Mouse (Mus musculus): ENCODE data around the gene Crocc2. TPM values are rescaled to one million over a fixed set of nuclear protein-coding genes. Genes with fewer than 3 reads are reported as not detected.

Crocc2 gene
- total RNA-seq, 1 experiment from 2014 or later = 0.07 TPM

DNA sequence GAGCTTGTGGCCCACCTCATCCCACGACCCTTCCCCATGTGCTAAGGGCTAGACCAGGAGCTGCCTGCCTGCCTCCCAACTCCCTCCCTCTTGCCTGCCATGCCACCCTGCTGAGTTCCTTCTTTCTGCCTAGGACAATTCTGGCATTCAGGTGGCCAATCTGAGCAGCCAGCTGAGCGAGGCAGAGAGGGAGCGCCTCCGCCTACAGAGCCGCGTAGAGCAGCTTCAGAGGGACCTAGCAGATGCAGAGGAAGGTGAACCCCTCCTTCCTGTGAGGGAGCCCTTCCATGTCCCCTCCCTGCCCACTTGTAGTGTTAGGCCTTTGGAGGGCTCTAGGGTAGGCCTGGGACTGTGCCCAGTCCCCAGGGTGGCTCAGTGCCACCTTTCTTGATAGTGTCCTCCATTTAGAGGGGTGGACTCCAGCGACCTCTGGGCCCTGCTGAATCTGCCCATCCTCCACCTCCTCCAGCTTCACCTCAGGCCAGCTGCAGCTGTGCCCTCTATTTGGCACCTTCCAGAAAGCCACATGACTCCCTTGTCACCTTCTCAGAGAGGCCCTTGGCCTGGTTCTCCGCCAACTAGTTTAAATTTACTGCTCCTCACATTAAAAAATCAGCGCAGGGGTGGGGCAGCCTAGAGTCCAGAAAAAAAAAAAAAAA, 48.4 kb downstream of the Crocc2 start:
- DNase-seq = peak; percentile 13

GRCm38 (mm10) chr1:93217530-93217929, 49.0 kb downstream of the Crocc2 start:
- DNase-seq = no peak

DNA sequence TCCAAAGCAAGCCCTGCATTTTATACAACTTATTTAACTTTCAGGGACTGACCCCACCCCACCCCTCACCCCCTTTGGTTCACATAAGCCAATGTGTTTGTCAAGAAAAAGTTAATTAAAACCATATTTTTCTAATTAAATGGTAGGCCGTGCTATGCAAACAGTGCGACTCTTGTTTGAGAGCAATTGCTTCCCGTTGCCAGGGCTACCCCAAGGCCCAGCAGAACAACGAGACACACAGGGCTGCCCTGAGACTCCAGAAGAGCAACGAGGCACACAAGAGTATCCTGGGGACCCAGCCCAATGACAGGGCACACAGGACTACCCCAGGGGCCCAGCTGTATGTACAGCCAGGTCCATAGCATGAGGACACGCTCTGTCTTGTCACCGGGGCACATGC, 52.3 kb downstream of the Crocc2 start:
- no peak for DNase-seq

DNA sequence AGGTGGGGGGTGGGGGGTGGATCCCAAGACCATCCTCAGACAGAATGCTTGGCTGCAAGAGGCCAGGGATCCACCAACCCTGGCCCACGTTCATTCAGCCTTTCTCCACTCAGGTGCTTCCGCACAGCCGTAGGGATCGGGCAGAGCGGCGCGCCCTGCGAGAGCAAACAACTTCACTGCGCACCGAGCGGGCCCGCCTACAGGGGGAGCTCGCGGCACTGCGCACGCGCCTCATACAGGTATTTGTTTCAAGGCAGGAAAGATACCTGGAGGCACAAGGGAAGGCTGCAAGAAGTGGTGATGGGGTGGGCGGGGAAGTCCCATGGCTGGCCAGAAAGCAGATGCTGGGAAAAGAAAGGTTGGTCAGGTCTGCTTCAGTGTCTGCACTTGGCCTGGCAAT, 55.4 kb downstream of the Crocc2 start:
- DNase-seq = peak; percentile 68

DNA sequence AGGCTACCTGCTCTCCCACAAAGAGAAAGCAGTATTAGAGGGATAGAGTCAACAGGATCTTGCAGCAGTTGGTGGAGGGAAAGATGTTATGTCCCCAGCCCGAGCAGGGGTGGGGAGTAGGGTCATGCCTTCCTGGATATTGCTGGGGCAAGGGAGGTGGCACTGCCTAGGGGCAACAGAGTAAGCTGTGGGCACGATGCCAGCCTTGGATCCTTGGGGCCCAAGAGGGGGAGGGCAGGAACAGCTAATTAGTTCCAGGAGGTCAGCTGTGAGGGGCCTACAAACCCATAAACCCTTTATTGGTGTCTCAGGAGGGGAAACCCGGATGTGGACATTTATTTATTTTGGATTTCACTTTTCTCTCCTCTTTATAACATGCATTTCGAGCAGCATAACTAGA, 56.7 kb downstream of the Crocc2 start:
- no peak for DNase-seq

DNA sequence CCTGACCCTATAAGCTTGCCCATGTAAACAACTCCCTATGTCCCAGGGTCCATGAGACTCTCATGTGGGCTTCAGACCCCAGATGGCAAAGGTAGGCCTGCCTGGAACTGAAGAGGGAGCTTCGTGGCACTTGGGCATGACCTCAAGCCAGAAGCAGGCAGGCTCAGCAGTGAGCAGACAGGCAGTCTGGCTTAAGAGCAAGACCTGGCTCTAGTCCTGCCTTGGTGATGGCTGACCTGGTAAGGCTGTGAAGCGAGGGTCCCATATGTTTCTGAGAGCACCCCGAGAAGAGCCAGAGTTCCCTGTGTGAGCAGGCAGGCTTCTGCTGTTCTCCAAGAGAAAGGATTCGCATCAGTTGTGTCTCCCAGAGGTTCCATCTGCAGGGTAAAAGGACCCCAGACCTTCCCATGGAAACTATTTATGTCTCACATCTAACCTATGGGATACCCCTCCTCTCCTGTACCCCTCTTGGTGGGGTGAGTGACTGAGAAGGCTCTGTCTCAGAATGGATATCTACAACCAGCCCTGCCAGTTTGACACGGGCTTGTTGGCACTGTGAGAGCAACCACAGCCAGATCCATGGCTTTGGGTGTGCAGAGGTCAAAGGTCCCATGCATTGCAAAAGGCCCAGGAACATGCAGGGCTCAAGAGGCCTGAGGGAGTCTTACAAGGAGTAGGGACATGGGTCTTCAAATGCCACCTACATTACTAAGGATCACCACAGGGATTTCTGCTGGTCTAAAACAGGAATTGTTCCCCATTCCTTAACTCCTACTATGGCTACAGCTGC, 57.4 kb downstream of the Crocc2 start:
- peak; percentile 54 for DNase-seq

- DNase-seq = peak; percentile 43
These were observed 58.9 kb downstream of the Crocc2 start for GRCm38 (mm10) chr1:93227303-93227975.

- DNase-seq = no peak
These were observed 59.4 kb downstream of the Crocc2 start for GRCm38 (mm10) chr1:93227976-93228365.

DNA sequence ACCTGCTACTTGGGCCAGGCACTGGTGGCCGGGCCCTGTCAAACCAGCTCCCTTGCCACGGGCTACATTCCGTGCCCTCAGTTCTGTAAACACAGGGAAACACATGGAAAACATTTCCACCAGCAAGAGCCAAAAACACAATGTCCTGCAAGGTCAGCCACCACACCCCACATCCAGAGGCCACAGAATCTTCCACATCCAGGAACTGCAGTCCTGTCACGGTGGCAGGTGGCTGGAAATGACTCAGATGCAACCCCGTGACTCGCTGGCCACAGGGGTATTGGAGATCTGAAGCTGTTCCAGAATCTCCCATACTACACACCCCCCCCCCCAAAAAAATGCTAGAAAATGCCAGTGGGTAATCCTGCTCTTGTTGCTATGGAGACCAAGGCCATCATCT, 60.7 kb downstream of the Crocc2 start:
- peak; percentile 61 for DNase-seq

- peak; percentile 43 for DNase-seq
These were observed 61.1 kb downstream of the Crocc2 start for GRCm38 (mm10) chr1:93229626-93230025.

DNA sequence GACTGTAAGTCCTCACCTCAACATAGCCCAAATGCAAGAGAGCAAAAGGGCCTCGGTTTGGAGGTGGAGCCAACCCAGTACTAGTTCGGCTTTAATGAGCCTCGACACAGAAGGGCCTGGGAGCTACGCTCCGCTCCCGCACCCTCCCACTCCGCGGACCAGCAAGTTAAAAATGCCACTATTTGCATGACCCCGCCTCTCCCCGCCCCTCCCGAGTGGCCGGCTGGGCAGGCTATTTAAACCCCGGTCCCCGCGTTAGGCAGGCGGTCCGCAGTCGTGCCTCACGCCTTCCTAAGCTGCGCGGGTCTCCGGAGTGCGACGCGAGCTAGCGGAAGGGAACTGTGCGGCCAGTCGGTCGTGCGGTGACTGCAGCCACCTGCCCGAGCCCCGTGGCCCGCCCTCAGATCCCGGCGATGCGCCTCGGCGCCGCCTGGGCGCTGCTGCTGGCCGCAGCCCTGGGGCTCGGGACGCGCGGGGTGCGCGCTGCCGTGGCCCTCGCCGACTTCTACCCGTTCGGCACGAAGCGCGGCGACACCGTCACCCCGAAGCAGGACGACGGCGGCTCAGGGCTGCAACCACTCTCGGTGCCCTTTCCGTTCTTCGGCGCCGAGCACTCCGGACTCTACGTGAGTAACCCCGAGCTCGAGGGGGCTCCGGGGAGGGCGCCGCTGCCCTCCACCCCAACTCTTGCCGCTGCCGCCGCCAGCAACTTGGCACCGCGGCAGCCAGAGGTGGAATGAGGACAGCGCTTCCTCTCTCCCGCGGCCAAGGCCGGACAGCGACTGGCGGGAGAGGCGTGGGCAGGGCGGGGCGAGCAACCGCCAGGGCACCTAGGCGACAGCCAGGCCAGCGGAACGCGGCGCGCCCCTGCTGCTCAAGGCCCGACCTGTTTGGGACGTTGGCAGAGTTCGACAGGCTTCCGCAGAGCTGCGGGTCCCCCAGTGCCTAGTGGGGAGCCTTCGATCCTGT, 67.3 kb downstream of the Crocc2 start, which contains the start of gene Sned1:
Sned1 (plus strand) TSS at position 266 of the 969 bp plus-strand sequence.
- peak; percentile 96 for DNase-seq

GRCm38 (mm10) chr1:93236545-93236924, 68.0 kb downstream of the Crocc2 start:
- DNase-seq = peak; percentile 53

- no peak for DNase-seq
These were observed 69.2 kb downstream of the Crocc2 start for GRCm38 (mm10) chr1:93237676-93238075.

GRCm38 (mm10) chr1:93238201-93238600, 69.7 kb downstream of the Crocc2 start:
- DNase-seq = peak; percentile 18

DNA sequence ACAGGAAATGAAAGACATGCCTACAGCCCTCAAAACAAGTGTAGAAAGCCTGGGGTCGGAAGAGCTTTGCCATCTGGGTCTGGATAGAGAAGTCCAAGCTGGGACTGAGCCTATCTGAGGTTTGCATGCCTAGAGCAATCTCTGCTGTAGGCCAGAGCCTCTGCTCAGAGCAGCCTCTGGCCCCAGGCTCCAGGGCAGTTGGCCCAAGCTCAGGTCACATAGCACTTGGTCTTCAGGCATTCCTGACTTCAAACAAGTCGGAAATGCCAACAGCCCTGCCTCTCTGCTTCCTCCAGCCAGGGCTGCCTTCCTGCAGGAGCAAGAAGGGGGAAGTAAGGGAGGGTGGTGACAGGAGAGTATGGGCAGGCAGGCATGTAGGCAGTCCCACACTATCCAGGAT, 77.4 kb downstream of the Crocc2 start:
- DNase-seq = peak; percentile 17

GRCm38 (mm10) chr1:93252586-93252985, 84.1 kb downstream of the Crocc2 start:
- DNase-seq = no peak

GRCm38 (mm10) chr1:93255761-93256160, 87.2 kb downstream of the Crocc2 start:
- DNase-seq = no peak

DNA sequence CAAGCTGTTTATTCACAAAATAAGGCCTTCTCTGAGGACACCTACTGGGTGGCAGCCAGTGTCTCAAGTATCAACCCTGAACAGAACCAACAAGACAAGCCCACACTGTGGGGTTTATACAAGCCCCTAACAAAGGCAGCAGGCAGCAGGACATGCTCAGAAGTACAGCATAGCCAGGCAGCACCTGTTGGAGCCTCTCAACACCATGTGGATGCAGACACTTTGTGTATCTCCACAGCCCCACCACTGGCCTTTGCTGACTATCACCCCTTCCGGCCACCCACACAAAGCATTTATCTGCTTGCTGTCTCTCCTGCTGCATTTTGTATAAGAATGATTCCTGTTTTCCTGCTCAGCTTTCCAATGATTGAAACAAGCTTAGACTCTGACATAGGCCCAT, 89.0 kb downstream of the Crocc2 start:
- no peak for DNase-seq

DNA sequence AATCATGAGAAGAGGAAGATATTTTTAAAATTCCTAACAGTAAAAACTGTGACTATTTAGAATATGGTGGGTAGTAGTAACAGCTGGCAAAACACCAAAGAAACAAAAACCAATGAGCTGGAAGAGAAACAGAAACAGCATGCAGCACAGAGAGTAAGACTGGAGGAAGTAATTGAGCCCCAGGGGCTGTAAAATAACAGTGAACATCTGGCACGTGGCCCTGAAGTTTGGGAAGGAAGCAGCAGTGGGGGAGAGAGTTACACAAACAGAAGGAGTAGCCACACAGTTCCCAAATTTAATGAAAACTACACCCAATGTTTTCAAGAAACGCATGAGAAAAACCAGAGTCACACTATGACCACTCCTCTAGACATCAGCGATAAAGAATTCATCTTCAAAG, 98.7 kb downstream of the Crocc2 start:
- DNase-seq = peak; percentile 25

DNA sequence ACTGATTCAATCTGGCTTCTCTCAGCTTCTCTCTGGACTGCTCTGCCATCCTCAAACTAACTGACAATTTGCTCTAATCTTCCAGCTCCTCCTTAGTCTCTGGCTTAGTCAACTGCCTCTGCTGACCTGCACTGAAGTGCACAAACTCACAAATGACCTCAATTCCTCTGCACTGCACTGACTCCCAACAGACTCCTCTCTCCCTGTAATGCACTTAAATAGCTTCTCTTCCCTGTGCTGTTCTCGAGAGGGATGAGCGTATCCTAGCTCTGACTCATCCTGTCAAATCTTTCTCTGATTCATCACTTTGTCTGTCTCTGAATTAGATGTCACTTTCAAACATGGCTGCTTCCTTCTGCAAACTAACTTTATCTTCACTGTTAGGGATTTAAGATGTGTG, 99.7 kb downstream of the Crocc2 start:
- DNase-seq = no peak

DNA sequence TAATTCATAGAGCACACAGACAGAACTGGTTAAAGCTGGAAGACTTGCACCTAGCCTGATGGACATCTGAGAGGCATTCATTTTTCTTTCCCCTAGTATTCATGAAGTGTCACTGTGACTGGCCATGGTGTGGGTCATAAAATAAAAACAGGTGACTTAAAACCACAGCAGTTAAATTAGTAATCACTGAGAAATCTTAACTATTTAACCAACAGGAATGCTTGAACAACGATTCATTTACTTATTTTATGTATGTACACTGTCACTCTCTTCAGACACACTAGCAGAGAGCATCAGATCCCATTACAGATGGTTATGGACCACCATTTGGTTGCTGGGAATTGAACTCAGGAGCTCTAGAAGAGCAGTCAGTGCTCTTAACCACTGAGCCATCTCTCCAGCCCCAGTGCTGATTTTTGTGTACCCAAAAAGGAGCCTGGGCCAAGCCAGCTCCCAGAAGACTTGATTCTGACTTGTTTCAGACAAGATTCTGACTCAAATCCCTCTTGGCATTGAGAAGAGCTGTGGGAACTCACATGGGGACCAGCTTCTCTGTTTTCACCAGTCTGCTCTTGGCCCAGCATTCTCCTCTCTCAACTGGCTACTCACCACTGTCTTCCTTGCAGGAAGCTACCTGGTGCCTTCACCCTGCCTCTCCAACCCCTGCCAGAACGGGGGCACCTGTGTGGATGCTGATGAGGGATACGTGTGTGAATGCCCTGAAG, 102.2 kb downstream of the Crocc2 start:
- no peak for DNase-seq
